Mouse (Mus musculus) liver, adult (tissue): ENCODE data around the gene Stk10.

Experiments used
- GATA4 ChIP-seq: IDR thresholded peaks from 2 replicates; pipeline ENCODE4 v1.6.1; 2014; ENCODE audit warnings: mild to moderate bottlenecking, low read length; ENCODE audit not compliant: insufficient replicate concordance

Stk10 gene

GRCm38 (mm10) chr11:32516916-32517712 is 16.0 kb upstream of the Stk10 start:
- TF ChIP-seq GATA4, result no peak

GRCm38 (mm10) chr11:32518770-32519169 is 14.3 kb upstream of the Stk10 start:
- TF ChIP-seq GATA4, result no peak

GRCm38 (mm10) chr11:32519354-32519753 is 13.8 kb upstream of the Stk10 start:
- TF ChIP-seq GATA4, result no peak

GRCm38 (mm10) chr11:32521246-32521645 is 11.9 kb upstream of the Stk10 start:
- TF ChIP-seq GATA4, result no peak

- no peak for TF ChIP-seq GATA4
Observed at GRCm38 (mm10) chr11:32524122-32524920, 8.8 kb upstream of the Stk10 start.

- no peak for TF ChIP-seq GATA4
Observed at GRCm38 (mm10) chr11:32527006-32527405, 6.1 kb upstream of the Stk10 start.

- TF ChIP-seq GATA4, result no peak
Observed at GRCm38 (mm10) chr11:32530151-32530550, 3.0 kb upstream of the Stk10 start.

- TF ChIP-seq GATA4, result no peak
Observed at GRCm38 (mm10) chr11:32531871-32532764, 987 bp upstream of the Stk10 start, which contains the start of gene Efcab9. TSS of gene Efcab9 (minus strand) at chr11:32532081.

- no peak for TF ChIP-seq GATA4
Observed at GRCm38 (mm10) chr11:32533482-32534261, 567 bp downstream of the Stk10 start.

GRCm38 (mm10) chr11:32534453-32535075 is 1.5 kb downstream of the Stk10 start:
- no peak for TF ChIP-seq GATA4

GRCm38 (mm10) chr11:32535646-32536045 is 2.5 kb downstream of the Stk10 start:
- TF ChIP-seq GATA4, result no peak

GRCm38 (mm10) chr11:32536954-32537353 is 3.8 kb downstream of the Stk10 start:
- TF ChIP-seq GATA4, result no peak

GRCm38 (mm10) chr11:32538435-32538834 is 5.3 kb downstream of the Stk10 start:
- no peak for TF ChIP-seq GATA4

- TF ChIP-seq GATA4, result no peak
Observed at GRCm38 (mm10) chr11:32538846-32539245, 5.7 kb downstream of the Stk10 start.
